Mouse (Mus musculus): ENCODE data around the gene Fbxo4. TPM values are rescaled to one million over a fixed set of nuclear protein-coding genes. Genes with fewer than 3 reads are reported as not detected.

Fbxo4 gene
- polyA plus RNA-seq (2015; fragmentation: Nextera tagmentation; extraction: Ambion mirVana): 18.8 and 19.2 TPM in 2 replicates

- no peak for TF ChIP-seq CTCF (IDR thresholded peaks at IDR 0.05; ENCODE audit: low read depth)
These were observed at the start of gene Fbxo4 for GRCm38 (mm10) chr15:3979061-3979848. Gene Fbxo4, minus strand, starts transcription at chr15:3979573.

GRCm38 (mm10) chr15:4028960-4029359 is 49.6 kb upstream of the Fbxo4 start:
- Histone ChIP-seq H3K27ac (ENCODE audit: low read depth, low read length) (no peak overlapping the region), H3K4me3 (ENCODE audit: low read depth, low read length) (no peak overlapping the region), H3K27me3 (replicated peaks; ENCODE audit: control insufficient read depth, insufficient read depth, low read length) (no peaks in the 10 kb centered on the region), H3K4me1 (replicated peaks; ENCODE audit: control insufficient read depth, insufficient read depth, low read length) (no peaks in the 10 kb centered on the region), H3K4me2 (replicated peaks; ENCODE audit: low read depth) (no peak overlapping the region), H3K36me3 (ENCODE audit: control insufficient read depth, insufficient read depth) (no peaks in the 10 kb centered on the region), H3K9ac (ENCODE audit: low read depth, low read length) (no peak overlapping the region), H3K9me3 (ENCODE audit: control insufficient read depth) (no peaks in the 10 kb centered on the region)
- ATAC-seq: no peak
- TF ChIP-seq CTCF (IDR thresholded peaks at IDR 0.05; ENCODE audit: low read depth): no peak

More at GRCm38 (mm10) chr15:3979061-3979848, at the start of gene Fbxo4:
- under 1% methylated on average over 57 of the region's 61 CpGs for WGBS
- Histone ChIP-seq H3K9me3 (ENCODE audit: control insufficient read depth) (no peaks in the 10 kb centered on the region), H3K27ac (ENCODE audit: low read depth, low read length) (peak within 1 kb of the TSS; percentile 99), H3K4me2 (replicated peaks; ENCODE audit: low read depth) (peak within 1 kb of the TSS; percentile 87), H3K27me3 (replicated peaks; ENCODE audit: control insufficient read depth, insufficient read depth, low read length) (no peaks in the 10 kb centered on the region), H3K4me3 (ENCODE audit: low read depth, low read length) (peak within 1 kb of the TSS; percentile 71), H3K36me3 (ENCODE audit: control insufficient read depth, insufficient read depth) (0 out of 2 replicates have a peak, but pooled peaks cover 13% of the 10 kb centered on the region), H3K9ac (ENCODE audit: low read depth, low read length) (peak within 1 kb of the TSS; percentile 97), H3K4me1 (replicated peaks; ENCODE audit: control insufficient read depth, insufficient read depth, low read length) (no peaks in the 10 kb centered on the region)
- ATAC-seq: peak; percentile 95

- Histone ChIP-seq H3K9ac (ENCODE audit: low read depth, low read length) (no peak overlapping the region), H3K27ac (ENCODE audit: low read depth, low read length) (no peak overlapping the region), H3K9me3 (ENCODE audit: control insufficient read depth) (no peaks in the 10 kb centered on the region), H3K4me1 (replicated peaks; ENCODE audit: control insufficient read depth, insufficient read depth, low read length) (no peaks in the 10 kb centered on the region), H3K27me3 (replicated peaks; ENCODE audit: control insufficient read depth, insufficient read depth, low read length) (no peaks in the 10 kb centered on the region), H3K4me2 (replicated peaks; ENCODE audit: low read depth) (no peak overlapping the region), H3K36me3 (ENCODE audit: control insufficient read depth, insufficient read depth) (no peaks in the 10 kb centered on the region), H3K4me3 (ENCODE audit: low read depth, low read length) (no peak overlapping the region)
- no peak for TF ChIP-seq CTCF (IDR thresholded peaks at IDR 0.05; ENCODE audit: low read depth)
- WGBS: 79% methylated on average over 6 of the region's 6 CpGs
- no peak for ATAC-seq
These were observed 49.0 kb upstream of the Fbxo4 start for GRCm38 (mm10) chr15:4028411-4028700.

GRCm38 (mm10) chr15:4027671-4028410 is 48.5 kb upstream of the Fbxo4 start:
- H3K9me3 ChIP-seq (ENCODE audit: control insufficient read depth): no peaks in the 10 kb centered on the region
- H3K9ac ChIP-seq (ENCODE audit: low read depth, low read length): no peak overlapping the region
- ATAC-seq: no peak
- H3K27ac ChIP-seq (ENCODE audit: low read depth, low read length): no peak overlapping the region; the same call in 1 of the 2 replicates
- WGBS: 19% methylated on average over 6 of the region's 6 CpGs
- H3K4me2 ChIP-seq (replicated peaks; ENCODE audit: low read depth): peak overlapping the region; percentile 97
- peak overlapping the region; percentile 80 for H3K4me3 ChIP-seq (ENCODE audit: low read depth, low read length)
- H3K36me3 ChIP-seq (ENCODE audit: control insufficient read depth, insufficient read depth): no peaks in the 10 kb centered on the region
- H3K4me1 ChIP-seq (replicated peaks; ENCODE audit: control insufficient read depth, insufficient read depth, low read length): no peaks in the 10 kb centered on the region
- no peaks in the 10 kb centered on the region for H3K27me3 ChIP-seq (replicated peaks; ENCODE audit: control insufficient read depth, insufficient read depth, low read length)
- TF ChIP-seq CTCF (IDR thresholded peaks at IDR 0.05; ENCODE audit: low read depth): no peak

GRCm38 (mm10) chr15:4026831-4027584 is 47.6 kb upstream of the Fbxo4 start:
- H3K36me3 ChIP-seq (ENCODE audit: control insufficient read depth, insufficient read depth): no peaks in the 10 kb centered on the region
- peak; percentile 43 for TF ChIP-seq CTCF (IDR thresholded peaks at IDR 0.05; ENCODE audit: low read depth)
- WGBS: under 1% methylated on average over 64 of the region's 65 CpGs
- peak overlapping the region; percentile 74 for H3K9ac ChIP-seq (ENCODE audit: low read depth, low read length)
- no peaks in the 10 kb centered on the region for H3K4me1 ChIP-seq (replicated peaks; ENCODE audit: control insufficient read depth, insufficient read depth, low read length)
- H3K27ac ChIP-seq (ENCODE audit: low read depth, low read length): peak overlapping the region; percentile 88
- H3K27me3 ChIP-seq (replicated peaks; ENCODE audit: control insufficient read depth, insufficient read depth, low read length): no peaks in the 10 kb centered on the region
- H3K9me3 ChIP-seq (ENCODE audit: control insufficient read depth): no peaks in the 10 kb centered on the region
- peak; percentile 68 for ATAC-seq
- H3K4me2 ChIP-seq (replicated peaks; ENCODE audit: low read depth): peak overlapping the region; percentile 97
- peak overlapping the region; percentile 80 for H3K4me3 ChIP-seq (ENCODE audit: low read depth, low read length)
